Mouse (Mus musculus): ENCODE results near the gene Cpb2. TPM values are rescaled to one million over a fixed set of nuclear protein-coding genes. Genes with fewer than 3 reads are reported as not detected.

Gene Cpb2
- total and polyA plus RNA-seq, 2 experiments from 2014 or later, result not detected

DNA sequence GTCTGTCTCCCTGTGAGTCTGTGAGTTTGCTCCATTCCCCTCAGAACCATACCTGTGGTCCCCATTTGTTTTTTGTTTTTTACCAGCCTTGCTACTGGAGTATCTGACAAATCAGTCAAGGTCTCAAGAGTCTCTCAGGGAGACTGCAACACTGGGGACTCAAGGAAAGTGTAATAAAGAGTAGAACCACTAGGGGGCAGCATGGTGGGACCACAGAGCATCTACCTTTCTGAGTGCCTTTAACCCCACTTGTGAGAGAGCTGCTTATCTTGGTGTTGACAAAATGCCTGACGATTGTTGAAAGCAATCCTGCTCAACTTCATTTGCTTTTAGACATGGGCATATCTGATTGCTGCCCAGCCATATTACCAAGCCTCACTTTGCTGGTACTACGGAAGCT is 12.3 kb upstream of the Cpb2 start:
- H3K9ac ChIP-seq (replicated peaks; ENCODE audit: low read length), result no peak overlapping the region
- peak; percentile 66 for TF ChIP-seq CTCF (IDR thresholded peaks at IDR 0.05; ENCODE audit: low read depth)
- no peaks in the 10 kb centered on the region for H3K9me3 ChIP-seq (ENCODE audit: low read length)
- no peak overlapping the region for H3K27ac ChIP-seq
- H3K36me3 ChIP-seq (ENCODE audit: insufficient read depth, low read length), result no peaks in the 10 kb centered on the region
- 70% methylated on average over 2 of the region's 2 CpGs for WGBS
- ATAC-seq, result no peak
- peak; percentile 34 for DNase-seq (ENCODE audit: low spot score)
- H3K27me3 ChIP-seq (ENCODE audit: insufficient read depth, low read length), result no peaks in the 10 kb centered on the region
- H3K4me3 ChIP-seq (ENCODE audit: low read length), result no peak overlapping the region
- no peaks in the 10 kb centered on the region for H3K4me1 ChIP-seq (ENCODE audit: insufficient read depth, low read length)
- no peak overlapping the region for H3K4me2 ChIP-seq (ENCODE audit: low read depth, low read length)

DNA sequence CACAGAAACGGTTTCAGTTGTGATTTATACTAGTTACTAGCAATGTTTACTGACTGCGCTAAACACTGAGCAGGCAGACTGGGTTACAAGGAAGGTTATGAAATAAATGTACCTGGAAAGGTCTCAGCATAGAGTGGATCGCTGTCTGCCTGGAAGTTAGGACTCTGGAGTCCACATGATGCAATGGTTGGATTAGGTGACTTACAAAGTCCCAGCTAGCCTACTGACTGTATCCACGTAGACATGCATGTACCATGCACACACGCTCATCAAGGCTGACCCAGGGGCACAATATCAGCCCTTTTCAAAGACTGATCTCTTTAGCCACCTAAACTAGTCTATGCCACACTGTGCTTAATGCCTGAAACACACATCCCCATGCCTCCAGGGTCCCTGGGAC is 9.0 kb upstream of the Cpb2 start:
- ATAC-seq (no peak), DNase-seq (ENCODE audit: low spot score) (no peak)

DNA sequence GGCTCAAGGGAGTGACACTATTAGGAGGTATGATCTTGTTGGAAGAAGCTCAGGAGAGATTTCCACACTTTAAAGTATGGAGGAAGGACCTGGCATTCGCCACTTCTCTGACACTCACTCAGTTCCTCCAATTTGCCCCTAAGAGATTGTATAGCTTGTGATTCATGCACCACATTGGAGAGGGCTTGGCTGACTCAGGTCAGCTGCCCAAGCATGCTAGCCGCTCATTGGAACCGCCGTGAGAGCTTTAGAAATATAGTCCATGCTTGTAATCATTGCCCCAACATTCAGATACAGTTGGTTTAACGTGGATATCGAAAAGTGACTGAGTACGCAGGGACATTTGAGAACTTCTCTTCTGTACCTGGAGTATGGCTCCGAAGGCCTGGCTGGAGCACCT is 6.5 kb upstream of the Cpb2 start:
- Histone ChIP-seq H3K27me3 (ENCODE audit: insufficient read depth, low read length) (no peaks in the 10 kb centered on the region), H3K9me3 (ENCODE audit: low read length) (no peaks in the 10 kb centered on the region), H3K9ac (replicated peaks; ENCODE audit: low read length) (no peak overlapping the region), H3K4me2 (ENCODE audit: low read depth, low read length) (peak overlapping the region; percentile 42), H3K4me1 (ENCODE audit: insufficient read depth, low read length) (peaks cover 5% of the 10 kb centered on the region; the same call in 1 of the 2 replicates), H3K4me3 (ENCODE audit: low read length) (no peak overlapping the region), H3K27ac (no peak overlapping the region), H3K36me3 (ENCODE audit: insufficient read depth, low read length) (no peaks in the 10 kb centered on the region)
- TF ChIP-seq CTCF (IDR thresholded peaks at IDR 0.05; ENCODE audit: low read depth), result no peak
- 67% methylated on average over 8 of the region's 8 CpGs for WGBS
- DNase-seq (ENCODE audit: low spot score), result no peak
- no peak for ATAC-seq

More for the DNA sequence above, 9.0 kb upstream of the Cpb2 start:
- H3K36me3 ChIP-seq (ENCODE audit: insufficient read depth, low read length), result no peaks in the 10 kb centered on the region
- no peaks in the 10 kb centered on the region for H3K27me3 ChIP-seq (ENCODE audit: insufficient read depth, low read length)
- no peak overlapping the region for H3K4me2 ChIP-seq (ENCODE audit: low read depth, low read length)
- H3K27ac ChIP-seq, result no peak overlapping the region
- whole genome bisulfite sequencing, result 87% methylated on average over 5 of the region's 5 CpGs
- H3K4me3 ChIP-seq (ENCODE audit: low read length), result no peak overlapping the region
- no peak for TF ChIP-seq CTCF (IDR thresholded peaks at IDR 0.05; ENCODE audit: low read depth)
- H3K9me3 ChIP-seq (ENCODE audit: low read length), result no peaks in the 10 kb centered on the region
- peaks cover 5% of the 10 kb centered on the region; the same call in 1 of the 2 replicates for H3K4me1 ChIP-seq (ENCODE audit: insufficient read depth, low read length)
- no peak overlapping the region for H3K9ac ChIP-seq (replicated peaks; ENCODE audit: low read length)

- 17% methylated on average over 9 of the region's 9 CpGs for WGBS
- peak overlapping the region; percentile 42 for H3K4me2 ChIP-seq (ENCODE audit: low read depth, low read length)
- peaks cover 5% of the 10 kb centered on the region; the same call in 1 of the 2 replicates for H3K4me1 ChIP-seq (ENCODE audit: insufficient read depth, low read length)
- no peak overlapping the region for H3K4me3 ChIP-seq (ENCODE audit: low read length)
- TF ChIP-seq CTCF (IDR thresholded peaks at IDR 0.05; ENCODE audit: low read depth), result no peak
- H3K36me3 ChIP-seq (ENCODE audit: insufficient read depth, low read length), result no peaks in the 10 kb centered on the region
- ATAC-seq, result peak; percentile 83
- peak; percentile 76 for DNase-seq (ENCODE audit: low spot score)
- no peaks in the 10 kb centered on the region for H3K9me3 ChIP-seq (ENCODE audit: low read length)
- no peak overlapping the region for H3K27ac ChIP-seq
- H3K9ac ChIP-seq (replicated peaks; ENCODE audit: low read length), result no peak overlapping the region
- no peaks in the 10 kb centered on the region for H3K27me3 ChIP-seq (ENCODE audit: insufficient read depth, low read length)
Observed at GRCm38 (mm10) chr14:75235955-75236635, 6.0 kb upstream of the Cpb2 start.

GRCm38 (mm10) chr14:75236636-75237003 is 5.5 kb upstream of the Cpb2 start:
- H3K36me3 ChIP-seq (ENCODE audit: insufficient read depth, low read length), result no peaks in the 10 kb centered on the region
- DNase-seq (ENCODE audit: low spot score) (no peak), ATAC-seq (no peak)
- H3K4me1 ChIP-seq (ENCODE audit: insufficient read depth, low read length), result peaks cover 5% of the 10 kb centered on the region; the same call in 1 of the 2 replicates
- H3K27ac ChIP-seq, result no peak overlapping the region
- no peak for TF ChIP-seq CTCF (IDR thresholded peaks at IDR 0.05; ENCODE audit: low read depth)
- H3K4me3 ChIP-seq (ENCODE audit: low read length), result no peak overlapping the region
- H3K27me3 ChIP-seq (ENCODE audit: insufficient read depth, low read length), result no peaks in the 10 kb centered on the region
- no peak overlapping the region for H3K9ac ChIP-seq (replicated peaks; ENCODE audit: low read length)
- H3K9me3 ChIP-seq (ENCODE audit: low read length), result no peaks in the 10 kb centered on the region
- 62% methylated on average over 4 of the region's 4 CpGs for WGBS
- 0 out of 2 replicates have a peak overlapping the region, but pooled peaks have one; percentile 42 for H3K4me2 ChIP-seq (ENCODE audit: low read depth, low read length)

- DNase-seq (ENCODE audit: low spot score) (no peak), ATAC-seq (no peak)
- Histone ChIP-seq H3K4me2 (ENCODE audit: low read depth, low read length) (no peak overlapping the region), H3K27me3 (ENCODE audit: insufficient read depth, low read length) (no peaks in the 10 kb centered on the region), H3K9me3 (ENCODE audit: low read length) (no peaks in the 10 kb centered on the region), H3K9ac (replicated peaks; ENCODE audit: low read length) (no peak overlapping the region), H3K36me3 (ENCODE audit: insufficient read depth, low read length) (no peaks in the 10 kb centered on the region), H3K27ac (no peak overlapping the region), H3K4me1 (ENCODE audit: insufficient read depth, low read length) (peaks cover 5% of the 10 kb centered on the region; the same call in 1 of the 2 replicates), H3K4me3 (ENCODE audit: low read length) (no peak overlapping the region)
- WGBS, result 76% methylated on average over 8 of the region's 8 CpGs
- no peak for TF ChIP-seq CTCF (IDR thresholded peaks at IDR 0.05; ENCODE audit: low read depth)
Observed at GRCm38 (mm10) chr14:75237096-75237495, 5.0 kb upstream of the Cpb2 start.

DNA sequence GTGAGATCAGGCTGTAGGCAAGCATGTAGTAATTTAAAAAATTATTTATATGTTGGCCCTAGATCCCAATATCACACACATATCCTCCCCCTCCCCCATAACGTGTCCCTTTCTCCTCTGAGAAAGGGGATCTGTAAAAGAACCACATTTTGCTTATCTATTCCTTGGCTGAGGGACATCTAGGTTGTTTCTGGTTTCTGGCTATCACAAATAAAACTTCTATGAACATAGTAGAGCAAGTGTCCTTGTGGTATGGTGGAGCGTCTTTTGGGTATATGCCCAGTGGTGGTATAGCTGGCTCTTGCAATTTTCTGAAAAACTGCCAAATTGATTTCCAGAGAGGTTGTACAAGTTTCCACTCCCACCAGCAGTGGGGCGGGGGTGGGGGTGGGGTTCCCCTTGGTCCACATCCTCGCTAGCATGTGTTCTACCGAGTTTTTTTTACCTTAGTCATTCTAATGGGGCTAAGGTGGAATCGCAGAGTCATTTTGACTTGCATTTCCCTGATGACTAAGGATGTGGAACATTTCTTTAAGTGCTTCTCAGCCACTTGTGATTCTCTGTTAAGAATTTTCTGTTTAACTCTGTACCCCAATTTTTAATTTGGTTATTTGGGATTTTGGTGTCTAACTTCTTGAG is 3.9 kb upstream of the Cpb2 start:
- ATAC-seq (no peak), DNase-seq (ENCODE audit: low spot score) (no peak)
- Histone ChIP-seq H3K36me3 (ENCODE audit: insufficient read depth, low read length) (no peaks in the 10 kb centered on the region), H3K4me2 (ENCODE audit: low read depth, low read length) (no peak overlapping the region), H3K27me3 (ENCODE audit: insufficient read depth, low read length) (no peaks in the 10 kb centered on the region), H3K9me3 (ENCODE audit: low read length) (no peaks in the 10 kb centered on the region), H3K27ac (no peak overlapping the region), H3K4me3 (ENCODE audit: low read length) (no peak overlapping the region), H3K9ac (replicated peaks; ENCODE audit: low read length) (no peak overlapping the region), H3K4me1 (ENCODE audit: insufficient read depth, low read length) (peaks cover 5% of the 10 kb centered on the region; the same call in 1 of the 2 replicates)
- TF ChIP-seq CTCF (IDR thresholded peaks at IDR 0.05; ENCODE audit: low read depth), result no peak
- 79% methylated on average over 6 of the region's 6 CpGs for WGBS

Data from hindbrain, postnatal 0 days (tissue).